Mouse (Mus musculus) brown adipose tissue, adult 24 weeks (tissue): ENCODE data around the gene Pdcd11. TPM values are rescaled to one million over a fixed set of nuclear protein-coding genes. Genes with fewer than 3 reads are reported as not detected.

ENCODE experiments used
- H3K27ac ChIP-seq: fragments of 200-500 bp; replicated peaks from 2 replicates; pipeline ENCODE4 v1.5.1; 2012; ENCODE audit warnings: low read depth, mild to moderate bottlenecking, low read length
- H3K4me1 ChIP-seq: fragments of 200-500 bp; 2 replicates; pipeline ENCODE4 v1.6.1; 2012; ENCODE audit warnings: low read length, mixed read lengths; ENCODE audit not compliant: control insufficient read depth, insufficient read depth, insufficient read length
- H3K4me3 ChIP-seq: fragments of 200-500 bp; 2 replicates; pipeline ENCODE4 v1.5.1; 2012; ENCODE audit warnings: low read depth, mild to moderate bottlenecking, low read length, moderate library complexity; ENCODE audit not compliant: insufficient read depth
- polyA plus RNA-seq: library from polyadenylated mRNA; stranded (reverse); fragments of >200 nt; gene quantifications from 2 replicates; pipeline ENCODE4 v1.2.4, GENCODE M21; 2012; ENCODE audit not compliant: missing spikeins, insufficient read depth, insufficient read length

Pdcd11 gene
- polyA plus RNA-seq, 1 experiment: 3.2 TPM

- H3K4me1 ChIP-seq: peaks cover 3% of the 10 kb centered on the region; the same call in 1 of the 2 replicates
- no peak overlapping the region for H3K4me3 ChIP-seq
- no peak overlapping the region for H3K27ac ChIP-seq
Measured at GRCm38 (mm10) chr19:47175472-47175871, 84.9 kb downstream of the Pdcd11 start.

GRCm38 (mm10) chr19:47176916-47177505, 86.4 kb downstream of the Pdcd11 start:
- Histone ChIP-seq H3K4me3 (no peak overlapping the region), H3K27ac (no peak overlapping the region), H3K4me1 (peaks cover 3% of the 10 kb centered on the region; the same call in 1 of the 2 replicates)

GRCm38 (mm10) chr19:47178001-47178400, 87.4 kb downstream of the Pdcd11 start:
- Histone ChIP-seq H3K27ac (no peak overlapping the region), H3K4me3 (peak overlapping the region; percentile 58; the same call in 1 of the 2 replicates), H3K4me1 (peaks cover 3% of the 10 kb centered on the region; the same call in 1 of the 2 replicates)

GRCm38 (mm10) chr19:47178431-47179271, 88.1 kb downstream of the Pdcd11 start, which contains the start of gene Neurl1a:
Gene Neurl1a (plus strand): TSS chr19:47178820.
- peaks cover 3% of the 10 kb centered on the region; the same call in 1 of the 2 replicates for H3K4me1 ChIP-seq
- H3K4me3 ChIP-seq: peak within 1 kb of the TSS; percentile 58
- no peak within 1 kb of the TSS for H3K27ac ChIP-seq

GRCm38 (mm10) chr19:47179272-47179809, 88.8 kb downstream of the Pdcd11 start:
- Histone ChIP-seq H3K4me1 (peaks cover 3% of the 10 kb centered on the region; the same call in 1 of the 2 replicates), H3K4me3 (peak overlapping the region; percentile 58)

GRCm38 (mm10) chr19:47180011-47180410, 89.4 kb downstream of the Pdcd11 start:
- Histone ChIP-seq H3K4me3 (no peak overlapping the region), H3K27ac (no peak overlapping the region), H3K4me1 (peaks cover 3% of the 10 kb centered on the region; the same call in 1 of the 2 replicates)

More at GRCm38 (mm10) chr19:47179272-47179809, 88.8 kb downstream of the Pdcd11 start:
- H3K27ac ChIP-seq: no peak overlapping the region

Other genes with a start within 250 kb of the Pdcd11 start
- gene Ina, start 76.1 kb upstream of the Pdcd11 start, polyA plus RNA-seq: not detected in 2 replicates
- gene Nt5c2, start 75.6 kb upstream of the Pdcd11 start, polyA plus RNA-seq: 31.8 and 36.0 TPM in 2 replicates
- gene Pcgf6, start 39.9 kb upstream of the Pdcd11 start, polyA plus RNA-seq: 1.5 and 2.5 TPM in 2 replicates
- gene Taf5, start 23.0 kb upstream of the Pdcd11 start, polyA plus RNA-seq: 1.4 and 2.2 TPM in 2 replicates
- gene Usmg5, start 121 bp upstream of the Pdcd11 start, polyA plus RNA-seq: 3,706 and 4,472 TPM in 2 replicates
- 1.6 and 1.7 TPM in 2 replicates for gene Calhm2, start 47.5 kb downstream of the Pdcd11 start, polyA plus RNA-seq
- gene Calhm1, start 53.5 kb downstream of the Pdcd11 start, polyA plus RNA-seq: not detected in 2 replicates
- gene Calhm3, start 67.0 kb downstream of the Pdcd11 start, polyA plus RNA-seq: not detected in 2 replicates
- 5.7 and 5.8 TPM in 2 replicates for gene Neurl1a, start 88.1 kb downstream of the Pdcd11 start, polyA plus RNA-seq